Mouse (Mus musculus) heart, embryonic 15.5 days (tissue): Measurements from ENCODE around the gene Dirc2. TPM values are rescaled to one million over a fixed set of nuclear protein-coding genes. Genes with fewer than 3 reads are reported as not detected.

ENCODE experiments used
- ATAC-seq: fragments of 200-750 bp; cut with Nextera tagmentation; replicated peaks from 2 replicates; pipeline ENCODE4 v1.8.0; 2017; ENCODE audit warnings: low read depth, moderate TSS enrichment; ENCODE audit not compliant: insufficient number of reproducible peaks, insufficient read depth, low FRiP score
- H3K27ac ChIP-seq: fragments of 300-500 bp; sonication (generic); 2 replicates; pipeline ENCODE4 v1.5.1; 2015; ENCODE audit warnings: mild to moderate bottlenecking, inconsistent platforms
- H3K27me3 ChIP-seq: fragments of 300-500 bp; sonication (generic); 2 replicates; pipeline ENCODE4 v1.6.1; 2015; ENCODE audit warnings: inconsistent platforms
- H3K36me3 ChIP-seq: fragments of 300-500 bp; sonication (generic); 2 replicates; pipeline ENCODE4 v1.6.1; 2015; ENCODE audit warnings: mild to moderate bottlenecking, inconsistent platforms
- H3K4me1 ChIP-seq: fragments of 300-500 bp; sonication (generic); replicated peaks from 2 replicates; pipeline ENCODE4 v1.6.1; 2015; ENCODE audit warnings: inconsistent platforms
- H3K4me2 ChIP-seq: fragments of 300-500 bp; sonication (generic); 2 replicates; pipeline ENCODE4 v1.6.1; 2015; ENCODE audit warnings: inconsistent platforms, mild to moderate bottlenecking, moderate library complexity
- H3K4me3 ChIP-seq: fragments of 300-500 bp; sonication (generic); 2 replicates; pipeline ENCODE4 v1.5.1; 2015; ENCODE audit warnings: mild to moderate bottlenecking, inconsistent platforms
- H3K9ac ChIP-seq: fragments of 300-500 bp; sonication (generic); 2 replicates; pipeline ENCODE4 v1.6.1; 2015; ENCODE audit warnings: mild to moderate bottlenecking, inconsistent platforms
- H3K9me3 ChIP-seq: fragments of 300-500 bp; sonication (generic); replicated peaks from 2 replicates; pipeline ENCODE4 v1.6.1; 2016; ENCODE audit warnings: inconsistent platforms
- WGBS: fragments of 180-500 bp; shearing (Covaris S2); methylation state at CpG from one replicate; pipeline ENCODE4 v1.1.7; 2015; ENCODE audit warnings: mixed read lengths; 5-methylcytosine and 5-hydroxymethylcytosine counted together
- polyA plus RNA-seq: library from polyadenylated mRNA; unstranded; fragments of >200 nt; fragmentation: Nextera tagmentation; extraction: Ambion mirVana; gene quantifications from 2 replicates; pipeline ENCODE4 v1.2.1, GENCODE M21; 2015

The Dirc2 gene
- polyA plus RNA-seq, 1 experiment from 2014 or later, result 11.2 TPM

DNA sequence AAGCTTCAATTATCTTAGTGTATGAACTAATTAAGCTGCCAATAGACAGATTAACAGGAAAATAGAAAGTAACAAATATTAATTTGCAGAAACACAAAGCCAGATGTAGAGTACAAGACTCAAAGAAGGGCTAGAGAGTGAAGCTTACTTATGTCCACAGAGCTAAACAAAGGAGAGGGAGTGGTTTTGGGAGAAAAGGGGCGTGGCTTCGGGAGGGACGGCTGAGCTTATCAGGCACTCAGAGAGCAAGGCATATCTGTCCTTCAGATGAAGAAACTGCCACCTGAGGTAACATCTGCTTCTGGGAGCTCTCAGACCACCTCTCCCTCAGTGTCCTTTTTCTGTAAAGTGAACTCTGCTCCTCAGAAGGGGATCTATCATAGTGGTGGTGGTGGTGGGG lies 90.7 kb downstream of the Dirc2 start:
- 10% methylated on average over 3 of the region's 3 CpGs for WGBS
- Histone ChIP-seq H3K36me3 (no peaks in the 10 kb centered on the region), H3K4me2 (no peak overlapping the region), H3K4me1 (peaks cover 13% of the 10 kb centered on the region), H3K27me3 (no peaks in the 10 kb centered on the region), H3K27ac (no peak overlapping the region), H3K9me3 (no peaks in the 10 kb centered on the region), H3K4me3 (no peak overlapping the region), H3K9ac (no peak overlapping the region)
- no peak for ATAC-seq

DNA sequence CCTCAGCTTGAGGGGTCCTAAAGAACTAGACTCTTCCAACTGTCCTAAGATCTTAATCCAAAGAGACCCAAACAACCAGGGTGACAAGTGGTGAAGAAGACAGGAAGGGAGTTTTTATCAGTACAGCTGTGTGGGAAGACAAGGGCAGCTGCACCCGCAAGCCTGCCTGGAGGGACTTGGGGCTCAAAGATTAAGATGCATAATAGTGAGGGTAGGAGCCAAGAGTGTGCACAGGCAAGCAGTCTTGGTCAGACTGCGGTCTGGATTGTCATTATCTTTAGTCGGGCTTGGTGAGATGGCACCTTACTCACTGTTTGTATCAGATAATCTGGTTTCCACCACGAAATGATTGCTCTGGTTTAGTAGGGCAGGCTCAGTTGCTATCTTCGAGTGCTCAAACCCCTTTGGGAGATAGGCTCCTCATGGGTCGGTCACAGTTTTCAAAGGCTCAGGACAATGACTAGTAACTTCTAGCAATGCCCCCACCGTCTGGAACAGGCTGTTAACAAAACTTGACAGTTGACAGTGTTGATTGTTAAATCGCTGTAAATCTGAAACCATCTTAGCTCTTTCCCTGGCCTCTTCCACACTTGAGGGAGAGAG lies 91.5 kb downstream of the Dirc2 start:
- no peaks in the 10 kb centered on the region for H3K27me3 ChIP-seq
- 38% methylated on average over 8 of the region's 8 CpGs for WGBS
- H3K9me3 ChIP-seq, result no peaks in the 10 kb centered on the region
- H3K4me1 ChIP-seq, result peaks cover 13% of the 10 kb centered on the region
- no peak overlapping the region for H3K27ac ChIP-seq
- no peaks in the 10 kb centered on the region for H3K36me3 ChIP-seq
- no peak overlapping the region for H3K4me2 ChIP-seq
- no peak overlapping the region for H3K9ac ChIP-seq
- H3K4me3 ChIP-seq, result no peak overlapping the region
- ATAC-seq, result no peak

DNA sequence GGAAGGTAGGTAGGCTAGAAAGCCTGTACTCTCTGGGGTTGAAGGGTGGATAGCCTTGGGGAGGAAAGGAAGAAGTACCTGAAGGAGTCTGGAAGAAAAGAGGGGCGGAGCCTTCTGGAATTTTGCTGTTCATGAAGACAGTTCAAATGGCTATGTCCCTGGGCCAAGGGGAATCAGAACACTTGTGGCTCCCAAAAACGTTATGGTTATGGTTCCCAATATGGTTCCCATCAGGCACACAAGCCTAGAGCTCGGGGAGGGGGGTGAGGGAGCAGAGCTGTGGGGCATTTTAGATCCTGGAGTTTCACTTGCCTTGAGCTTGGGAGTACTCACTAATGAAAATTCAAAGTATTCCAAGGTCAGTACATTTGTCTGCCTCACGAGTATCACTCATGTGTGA lies 104.3 kb downstream of the Dirc2 start:
- Histone ChIP-seq H3K4me3 (no peak overlapping the region), H3K4me1 (peaks cover 7% of the 10 kb centered on the region), H3K27ac (no peak overlapping the region), H3K27me3 (peaks cover 31% of the 10 kb centered on the region), H3K9ac (no peak overlapping the region), H3K9me3 (no peaks in the 10 kb centered on the region), H3K4me2 (no peak overlapping the region), H3K36me3 (no peaks in the 10 kb centered on the region)
- WGBS, result 74% methylated on average over 4 of the region's 4 CpGs
- no peak for ATAC-seq

DNA sequence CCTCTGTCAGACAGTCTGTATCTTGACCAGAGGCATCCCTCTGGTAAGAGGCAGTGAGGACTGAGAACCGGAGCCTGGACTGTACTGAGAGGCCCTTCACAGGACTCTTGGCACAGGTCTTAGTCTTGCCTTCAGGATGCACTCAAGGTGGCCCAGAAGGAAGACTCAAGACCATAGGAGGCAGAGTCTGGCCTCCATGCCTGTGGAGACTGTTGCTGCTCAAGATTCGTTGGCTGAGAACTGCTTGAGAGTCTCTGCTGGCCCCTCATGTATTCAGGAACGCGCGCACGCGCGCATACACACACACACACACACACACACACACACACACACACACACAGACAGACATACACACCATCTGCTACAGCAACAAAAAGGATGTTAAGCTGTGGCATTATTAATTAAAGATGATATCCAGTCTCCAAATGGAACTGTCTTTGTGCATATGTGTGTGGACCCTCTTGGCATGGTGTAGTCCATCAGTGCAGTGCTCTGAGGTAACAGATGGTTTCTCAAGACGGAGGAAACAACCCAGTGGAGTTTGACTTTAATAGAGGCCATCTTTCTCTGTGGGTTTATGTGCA lies 105.2 kb downstream of the Dirc2 start:
- WGBS, result 89% methylated on average over 9 of the region's 9 CpGs
- peaks cover 10% of the 10 kb centered on the region for H3K4me1 ChIP-seq
- H3K27me3 ChIP-seq, result peaks cover 38% of the 10 kb centered on the region
- ATAC-seq, result no peak
- H3K4me2 ChIP-seq, result no peak overlapping the region
- no peak overlapping the region for H3K27ac ChIP-seq
- H3K36me3 ChIP-seq, result no peaks in the 10 kb centered on the region
- no peak overlapping the region for H3K9ac ChIP-seq
- no peak overlapping the region for H3K4me3 ChIP-seq
- H3K9me3 ChIP-seq, result no peaks in the 10 kb centered on the region

DNA sequence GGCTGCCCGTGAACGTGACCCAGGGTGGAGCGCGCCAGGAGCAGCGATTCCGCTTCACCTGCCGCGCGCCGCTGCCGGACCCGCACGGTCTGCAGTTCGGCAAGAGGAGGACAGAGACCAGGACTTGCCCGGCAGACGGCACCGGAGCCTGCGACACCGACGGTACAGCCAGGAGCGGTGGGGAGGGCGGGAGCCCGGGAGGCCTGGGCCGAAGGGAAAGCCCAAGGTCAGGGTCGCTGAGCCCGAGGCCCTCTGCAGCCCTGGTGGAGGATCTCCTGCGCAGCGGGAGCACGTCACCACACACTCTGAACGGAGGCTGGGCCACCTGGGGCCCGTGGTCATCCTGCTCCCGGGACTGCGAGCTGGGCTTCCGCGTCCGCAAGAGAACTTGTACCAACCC lies 108.9 kb downstream of the Dirc2 start:
- no peaks in the 10 kb centered on the region for H3K36me3 ChIP-seq
- no peak for ATAC-seq
- peaks cover 68% of the 10 kb centered on the region for H3K27me3 ChIP-seq
- no peak overlapping the region for H3K27ac ChIP-seq
- 6% methylated on average over 32 of the region's 36 CpGs for WGBS
- peaks cover 10% of the 10 kb centered on the region for H3K4me1 ChIP-seq
- peak overlapping the region; percentile 43 for H3K9ac ChIP-seq
- peak overlapping the region; percentile 85 for H3K4me2 ChIP-seq
- H3K9me3 ChIP-seq, result no peaks in the 10 kb centered on the region
- H3K4me3 ChIP-seq, result peak overlapping the region; percentile 50

DNA sequence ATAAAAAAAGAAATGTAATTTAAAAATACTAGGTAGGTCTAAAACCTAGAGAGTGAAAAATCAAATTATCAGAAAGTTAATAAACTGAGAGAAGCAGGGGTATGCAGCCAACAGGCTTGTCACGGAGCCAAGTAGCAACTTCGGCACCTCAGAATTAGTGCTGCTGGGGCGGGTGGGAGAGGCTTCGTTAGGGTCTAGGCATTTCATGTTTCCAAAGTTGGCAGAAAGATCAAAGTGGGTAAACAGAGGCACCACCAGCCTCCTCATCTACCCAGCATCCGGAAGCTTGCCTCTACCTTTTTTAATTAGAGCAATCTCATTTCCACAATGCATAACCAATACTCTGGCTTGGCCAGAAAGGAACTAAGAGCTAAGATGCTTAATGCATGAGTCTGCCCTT lies 115.2 kb downstream of the Dirc2 start:
- no peaks in the 10 kb centered on the region for H3K36me3 ChIP-seq
- no peak overlapping the region for H3K4me2 ChIP-seq
- H3K27me3 ChIP-seq, result peaks cover 31% of the 10 kb centered on the region
- ATAC-seq, result no peak
- no peaks in the 10 kb centered on the region for H3K9me3 ChIP-seq
- WGBS, result 82% methylated on average over 5 of the region's 5 CpGs
- no peak overlapping the region for H3K27ac ChIP-seq
- no peak overlapping the region for H3K9ac ChIP-seq
- H3K4me1 ChIP-seq, result no peaks in the 10 kb centered on the region
- H3K4me3 ChIP-seq, result no peak overlapping the region

DNA sequence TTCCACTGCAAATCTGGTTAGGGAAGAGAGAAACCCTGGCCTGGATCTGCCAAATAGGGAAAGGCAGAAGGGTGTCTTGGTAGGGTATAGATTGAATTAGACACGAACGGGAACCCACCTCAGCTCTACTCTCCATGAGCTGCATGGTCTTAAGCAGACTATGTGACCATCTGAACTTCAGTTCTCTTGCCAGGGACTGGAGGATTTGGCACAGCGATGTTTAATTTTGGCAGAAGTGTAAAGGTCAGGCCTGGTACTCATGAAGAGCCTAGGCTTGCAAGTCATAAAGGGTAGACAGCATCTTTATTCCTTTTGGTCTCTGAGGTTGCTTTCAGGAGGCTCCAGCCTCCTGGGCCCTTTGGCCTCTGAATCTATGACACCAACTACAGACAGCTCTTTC lies 116.5 kb downstream of the Dirc2 start:
- ATAC-seq, result no peak

DNA sequence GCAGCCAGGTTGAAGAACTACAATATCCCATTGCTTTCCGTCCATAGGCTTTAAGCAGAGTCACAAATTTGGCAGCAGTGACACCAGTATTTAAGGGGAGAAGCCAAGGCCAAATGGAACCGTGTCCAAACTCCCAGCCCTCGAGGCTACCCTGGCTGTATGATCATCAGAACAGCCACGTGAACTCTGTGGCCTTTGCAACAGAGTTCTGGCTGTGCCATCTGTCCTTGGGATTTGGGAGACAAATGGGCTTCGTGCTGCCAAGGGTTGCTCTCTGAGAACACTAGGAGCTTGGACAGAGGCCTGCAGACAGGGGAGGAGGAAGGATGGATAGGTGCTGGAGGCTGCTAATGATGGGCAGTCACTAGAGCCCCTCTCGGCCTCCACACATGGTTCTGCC lies 117.0 kb downstream of the Dirc2 start:
- peaks cover 14% of the 10 kb centered on the region for H3K27me3 ChIP-seq
- WGBS, result 55% methylated on average over 6 of the region's 6 CpGs
- no peaks in the 10 kb centered on the region for H3K9me3 ChIP-seq
- no peak overlapping the region for H3K4me2 ChIP-seq
- no peak for ATAC-seq
- no peak overlapping the region for H3K4me3 ChIP-seq
- H3K4me1 ChIP-seq, result no peaks in the 10 kb centered on the region
- no peak overlapping the region for H3K9ac ChIP-seq
- no peaks in the 10 kb centered on the region for H3K36me3 ChIP-seq
- H3K27ac ChIP-seq, result no peak overlapping the region

More for the DNA sequence above, 116.5 kb downstream of the Dirc2 start:
- H3K27me3 ChIP-seq, result peaks cover 19% of the 10 kb centered on the region
- H3K4me2 ChIP-seq, result no peak overlapping the region
- H3K9me3 ChIP-seq, result no peaks in the 10 kb centered on the region
- no peaks in the 10 kb centered on the region for H3K4me1 ChIP-seq
- WGBS, result 87% methylated on average over 3 of the region's 3 CpGs
- H3K36me3 ChIP-seq, result no peaks in the 10 kb centered on the region
- no peak overlapping the region for H3K27ac ChIP-seq
- no peak overlapping the region for H3K4me3 ChIP-seq
- no peak overlapping the region for H3K9ac ChIP-seq

DNA sequence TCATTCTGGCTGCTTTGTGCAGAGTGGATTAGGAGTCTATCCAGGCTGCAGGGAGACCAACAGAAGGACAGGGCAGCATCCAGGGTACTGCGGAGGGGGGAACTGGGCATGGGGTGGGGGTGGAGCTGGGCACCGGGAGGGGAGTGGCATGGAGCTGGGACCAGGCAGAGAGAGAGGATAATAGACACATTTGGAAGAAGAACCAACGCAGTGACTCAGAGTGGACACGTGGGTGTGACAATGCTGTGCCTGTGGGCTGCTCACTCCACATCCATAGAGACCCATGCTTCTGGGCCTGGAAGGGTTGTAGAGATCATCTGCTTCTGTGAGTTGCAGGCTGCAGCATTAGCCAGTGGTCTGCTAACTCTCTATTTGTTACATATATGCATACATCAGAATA lies 120.3 kb downstream of the Dirc2 start:
- Histone ChIP-seq H3K9ac (no peak overlapping the region), H3K4me2 (no peak overlapping the region), H3K36me3 (no peaks in the 10 kb centered on the region), H3K27ac (no peak overlapping the region), H3K9me3 (no peaks in the 10 kb centered on the region), H3K4me3 (no peak overlapping the region), H3K4me1 (no peaks in the 10 kb centered on the region), H3K27me3 (peaks cover 11% of the 10 kb centered on the region; the same call in 1 of the 2 replicates)
- 79% methylated on average over 4 of the region's 4 CpGs for WGBS
- ATAC-seq, result no peak

Other genes with a start within 250 kb of the Dirc2 start
- 1.8 and 2.9 TPM in 2 replicates for gene Sema5b, start 228.2 kb downstream of the Dirc2 start, polyA plus RNA-seq
- gene Hspbap1, start 1.0 kb upstream of the Dirc2 start, polyA plus RNA-seq, result 6.9 and 7.3 TPM in 2 replicates
- gene Parp14, start 102.2 kb upstream of the Dirc2 start, polyA plus RNA-seq, result 1.1 and 2.0 TPM in 2 replicates
- gene Parp9, start 169.1 kb upstream of the Dirc2 start, polyA plus RNA-seq, result 8.4 and 11.1 TPM in 2 replicates
- gene Dtx3l, start 169.8 kb upstream of the Dirc2 start, polyA plus RNA-seq, result 5.5 and 8.0 TPM in 2 replicates
- 38.0 and 39.1 TPM in 2 replicates for gene Kpna1, start 209.4 kb upstream of the Dirc2 start, polyA plus RNA-seq